19 mouse cellular contexts compared by ENCODE assay signal in genomic region chr4:81322232-81322631, GRCm38 (mm10).
A peak's percentile ranks its signal among the peaks of the same experiment; 100 is the strongest.
DNase-seq lines count a peak whose midpoint lies in the region; ATAC-seq and TF ChIP-seq lines count a peak whose summit lies in the region.
"Had no signal": no experiment of that assay in that cellular context is flagged by ENCODE, and none has a peak within 500 bp of the region (broad histone marks: within the 10 kb centered on the region; RNA-seq: fewer than 3 reads in every experiment).

No protein-coding gene starts in this region.

- peak overlapping the region; percentile 53; the same call in 1 of the 2 replicates for H3K27ac ChIP-seq in forebrain, embryonic 15.5 days (replicated peaks)
- no peak overlapping the region for H3K27ac ChIP-seq in forebrain, embryonic 12.5 days
- H3K27ac ChIP-seq in midbrain, postnatal 0 days (ENCODE audit: low read depth, low read length), result no peak overlapping the region
- no peak overlapping the region for H3K27ac ChIP-seq in midbrain, embryonic 14.5 days (replicated peaks; ENCODE audit: low read depth, low read length)
- H3K27ac ChIP-seq in stomach, postnatal 0 days (replicated peaks), result no peak overlapping the region
- H3K27ac ChIP-seq: embryonic facial prominence, embryonic 13.5 days; limb, embryonic 15.5 days; midbrain, embryonic 12.5 days had no signal

- TF ChIP-seq EP300 in stomach, postnatal 0 days (optimal IDR thresholded peaks at IDR 0.05), result no peak

- H3K9ac ChIP-seq in forebrain, embryonic 15.5 days (replicated peaks), result no peak overlapping the region
- no peak overlapping the region for H3K9ac ChIP-seq in forebrain, embryonic 12.5 days
- H3K9ac ChIP-seq in midbrain, postnatal 0 days (replicated peaks; ENCODE audit: low read length, poor library complexity, severe bottlenecking), result no peak overlapping the region
- H3K9ac ChIP-seq in midbrain, embryonic 14.5 days (replicated peaks; ENCODE audit: low read length), result no peak overlapping the region
- H3K9ac ChIP-seq in stomach, postnatal 0 days (ENCODE audit: low read length), result no peak overlapping the region
- H3K9ac ChIP-seq: embryonic facial prominence, embryonic 13.5 days; heart, embryonic 12.5 days; limb, embryonic 15.5 days; liver, postnatal 0 days; midbrain, embryonic 12.5 days had no signal

- H3K4me1 ChIP-seq in forebrain, embryonic 15.5 days, result peaks cover 5% of the 10 kb centered on the region; the same call in 1 of the 2 replicates
- H3K4me1 ChIP-seq in forebrain, embryonic 12.5 days, result no peaks in the 10 kb centered on the region
- no peaks in the 10 kb centered on the region for H3K4me1 ChIP-seq in midbrain, postnatal 0 days (ENCODE audit: insufficient read depth, low read length)
- H3K4me1 ChIP-seq in midbrain, embryonic 14.5 days (ENCODE audit: control insufficient read depth, insufficient read depth, low read length), result no peaks in the 10 kb centered on the region
- no peaks in the 10 kb centered on the region for H3K4me1 ChIP-seq in stomach, postnatal 0 days (replicated peaks; ENCODE audit: control insufficient read depth, insufficient read depth)
- H3K4me1 ChIP-seq: embryonic facial prominence, embryonic 13.5 days; heart, embryonic 12.5 days; limb, embryonic 15.5 days; midbrain, embryonic 12.5 days had no signal

- no peak overlapping the region for H3K4me2 ChIP-seq in forebrain, embryonic 15.5 days (replicated peaks)
- H3K4me2 ChIP-seq in forebrain, embryonic 12.5 days, result no peak overlapping the region
- no peak overlapping the region for H3K4me2 ChIP-seq in midbrain, postnatal 0 days (ENCODE audit: low read depth, low read length, poor library complexity, severe bottlenecking)
- no peak overlapping the region for H3K4me2 ChIP-seq in midbrain, embryonic 14.5 days (ENCODE audit: low read length)
- H3K4me2 ChIP-seq in stomach, postnatal 0 days (replicated peaks; ENCODE audit: low read depth), result no peak overlapping the region
- H3K4me2 ChIP-seq: embryonic facial prominence, embryonic 13.5 days; heart, embryonic 12.5 days; limb, embryonic 15.5 days; midbrain, embryonic 12.5 days had no signal

- no peaks in the 10 kb centered on the region for H3K27me3 ChIP-seq in forebrain, embryonic 15.5 days
- H3K27me3 ChIP-seq in forebrain, embryonic 12.5 days, result no peaks in the 10 kb centered on the region
- no peaks in the 10 kb centered on the region for H3K27me3 ChIP-seq in midbrain, postnatal 0 days (ENCODE audit: insufficient read depth, low read length)
- H3K27me3 ChIP-seq in midbrain, embryonic 14.5 days (ENCODE audit: control insufficient read depth, insufficient read depth, low read length), result no peaks in the 10 kb centered on the region
- no peaks in the 10 kb centered on the region for H3K27me3 ChIP-seq in stomach, postnatal 0 days (ENCODE audit: control insufficient read depth, insufficient read depth, low read length)
- H3K27me3 ChIP-seq: embryonic facial prominence, embryonic 13.5 days; heart, embryonic 12.5 days; limb, embryonic 15.5 days; midbrain, embryonic 12.5 days had no signal

- 45% methylated on average over 3 of the region's 3 CpGs for WGBS in forebrain, embryonic 15.5 days
- WGBS in forebrain, embryonic 12.5 days, result 80% methylated on average over 3 of the region's 3 CpGs
- WGBS in midbrain, postnatal 0 days, result 76% methylated on average over 3 of the region's 3 CpGs
- WGBS in midbrain, embryonic 14.5 days, result 77% methylated on average over 3 of the region's 3 CpGs
- WGBS in stomach, postnatal 0 days, result 92% methylated on average over 3 of the region's 3 CpGs

- DNase-seq in midbrain, postnatal 0 days (ENCODE audit: low spot score), result peak; percentile 29
- DNase-seq in midbrain, embryonic 14.5 days, result no peak
- peak; percentile 29 to 48 for DNase-seq in cerebellum, postnatal 36 days
- DNase-seq in adrenal gland, adult (ENCODE audit: inconsistent age in 2 of 2, low spot score in 1 of 2), result no peak
- DNase-seq in stomach, postnatal 0 days (ENCODE audit: low spot score), result no peak
- no peak for DNase-seq in lung, postnatal 4 days
- DNase-seq: adrenal gland, postnatal 10 days; kidney, adult 8-10 months; kidney, postnatal 4 days; liver, postnatal 0 days; lung, postnatal 14 days; thymus, adult 18-20 months had no signal

- ATAC-seq in forebrain, embryonic 15.5 days (replicated peaks), result peak; percentile 43
- ATAC-seq in forebrain, embryonic 12.5 days (ENCODE audit: low FRiP score), result no peak
- no peak for ATAC-seq in midbrain, postnatal 0 days (ENCODE audit: low FRiP score)
- ATAC-seq in midbrain, embryonic 14.5 days (ENCODE audit: low FRiP score, low TSS enrichment), result no peak
- no peak for ATAC-seq in stomach, postnatal 0 days (ENCODE audit: low FRiP score, low TSS enrichment)
- ATAC-seq: inflammation-experienced regulatory T-cells, adult 6 months; liver, postnatal 0 days had no signal

- H3K9me3 ChIP-seq in forebrain, embryonic 15.5 days, result no peaks in the 10 kb centered on the region
- no peaks in the 10 kb centered on the region for H3K9me3 ChIP-seq in forebrain, embryonic 12.5 days
- H3K9me3 ChIP-seq in midbrain, postnatal 0 days (ENCODE audit: low read length), result no peaks in the 10 kb centered on the region
- no peaks in the 10 kb centered on the region for H3K9me3 ChIP-seq in midbrain, embryonic 14.5 days (ENCODE audit: control insufficient read depth, low read length)
- no peaks in the 10 kb centered on the region for H3K9me3 ChIP-seq in stomach, postnatal 0 days (ENCODE audit: control insufficient read depth, low read length)
- H3K9me3 ChIP-seq: embryonic facial prominence, embryonic 13.5 days; heart, embryonic 12.5 days; limb, embryonic 15.5 days; midbrain, embryonic 12.5 days had no signal

- no peak for TF ChIP-seq CTCF in midbrain, postnatal 0 days (IDR thresholded peaks at IDR 0.05)
- no peak for TF ChIP-seq CTCF in stomach, postnatal 0 days (IDR thresholded peaks at IDR 0.05; ENCODE audit: low read depth)

- no peak overlapping the region for H3K4me3 ChIP-seq in forebrain, embryonic 15.5 days
- H3K4me3 ChIP-seq in forebrain, embryonic 12.5 days (replicated peaks), result no peak overlapping the region
- H3K4me3 ChIP-seq in midbrain, postnatal 0 days (ENCODE audit: low read depth, low read length), result no peak overlapping the region
- no peak overlapping the region for H3K4me3 ChIP-seq in midbrain, embryonic 14.5 days (replicated peaks; ENCODE audit: low read depth, low read length)
- no peak overlapping the region for H3K4me3 ChIP-seq in stomach, postnatal 0 days (ENCODE audit: low read depth, low read length)
- H3K4me3 ChIP-seq: embryonic facial prominence, embryonic 13.5 days; heart, embryonic 12.5 days; limb, embryonic 15.5 days; midbrain, embryonic 12.5 days had no signal

- no peaks in the 10 kb centered on the region for H3K36me3 ChIP-seq in forebrain, embryonic 15.5 days
- peaks cover 20% of the 10 kb centered on the region for H3K36me3 ChIP-seq in forebrain, embryonic 12.5 days (replicated peaks)
- H3K36me3 ChIP-seq in midbrain, postnatal 0 days (ENCODE audit: insufficient read depth, low read length), result no peaks in the 10 kb centered on the region
- 0 out of 2 replicates have a peak, but pooled peaks cover 7% of the 10 kb centered on the region for H3K36me3 ChIP-seq in midbrain, embryonic 14.5 days (ENCODE audit: control insufficient read depth, insufficient read depth, low read length)
- H3K36me3 ChIP-seq in stomach, postnatal 0 days (ENCODE audit: control insufficient read depth, insufficient read depth, low read length), result 0 out of 2 replicates have a peak, but pooled peaks cover 3% of the 10 kb centered on the region

Comparison
In these comparisons a context has a peak if more than half of its experiments do, and no peak if none do; other contexts are left out.
1. DNase-seq: peak in midbrain, postnatal 0 days (single experiment) and cerebellum, postnatal 36 days (2 of 2); none in midbrain, embryonic 14.5 days (single experiment), adrenal gland, adult (0 of 2), stomach, postnatal 0 days (single experiment) and lung, postnatal 4 days (0 of 2).